Mouse (Mus musculus) monocyte, adult 5-6 weeks (primary cell): ENCODE results near the gene Gata2. TPM values are rescaled to one million over a fixed set of nuclear protein-coding genes. Genes with fewer than 3 reads are reported as not detected.

Experiments used
- ATAC-seq: fragments of 153-309, 156-312 bp; replicated peaks from 2 replicates; pipeline ENCODE4 v1.8.0; 2017; ENCODE audit warnings: mild to moderate bottlenecking; ENCODE audit not compliant: low TSS enrichment, insufficient number of reproducible peaks, severe bottlenecking, poor library complexity, low FRiP score
- total RNA-seq: library from RNA; stranded (forward); fragments of 200-1000, 200-491, 200-594 nt; gene quantifications from 3 replicates; pipeline ENCODE4 v1.2.3, GENCODE M21; 2017

Gene Gata2
- total RNA-seq, 1 experiment from 2014 or later, result 30.8 TPM

DNA sequence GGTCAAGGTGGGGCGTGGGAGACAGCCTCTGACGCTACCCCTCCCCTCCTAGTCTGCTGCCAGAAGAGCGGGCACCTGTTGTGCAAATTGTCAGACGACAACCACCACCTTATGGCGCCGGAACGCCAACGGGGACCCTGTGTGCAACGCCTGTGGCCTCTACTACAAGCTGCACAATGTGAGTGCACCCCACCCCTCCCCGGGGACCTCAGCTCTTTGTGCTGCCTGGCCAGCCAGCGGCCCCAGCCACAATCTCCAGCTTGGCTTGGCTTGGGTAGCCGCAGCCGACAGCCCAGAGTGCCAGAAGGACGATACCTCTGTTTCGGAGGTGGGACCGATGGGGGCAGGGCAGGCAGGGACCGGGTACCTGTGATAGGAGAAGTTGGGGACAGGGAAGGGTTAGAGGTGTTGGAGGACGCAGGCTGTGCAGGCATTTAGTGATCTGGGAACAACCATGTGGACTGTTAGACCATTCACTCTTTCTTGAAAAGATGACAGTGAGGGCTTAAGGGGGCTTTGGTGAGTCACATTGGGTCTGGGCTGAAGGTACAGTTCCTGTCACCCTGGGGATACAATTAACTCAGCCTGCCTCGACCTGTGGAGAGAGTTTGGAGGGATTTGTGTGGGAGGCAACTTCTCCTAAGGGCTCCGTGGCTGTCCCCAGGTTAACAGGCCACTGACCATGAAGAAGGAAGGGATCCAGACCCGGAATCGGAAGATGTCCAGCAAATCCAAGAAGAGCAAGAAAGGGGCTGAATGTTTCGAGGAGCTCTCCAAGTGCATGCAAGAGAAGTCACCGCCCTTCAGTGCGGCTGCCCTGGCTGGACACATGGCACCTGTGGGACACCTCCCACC is 11.1 kb downstream of the Gata2 start:
- ATAC-seq, result no peak

DNA sequence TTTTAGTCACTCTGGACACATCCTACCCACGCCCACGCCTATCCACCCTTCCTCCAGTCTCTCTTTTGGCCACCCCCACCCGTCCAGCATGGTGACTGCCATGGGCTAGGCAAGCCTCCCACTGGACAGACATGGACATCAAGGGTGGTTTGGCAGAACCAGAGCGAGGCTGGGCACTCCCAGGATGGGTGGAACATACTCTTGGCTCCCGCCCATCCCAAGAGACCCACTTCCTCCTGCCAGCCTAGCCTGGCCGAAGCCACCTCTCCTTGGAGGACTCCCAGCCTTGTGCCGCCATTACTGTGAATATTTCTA is 11.7 kb downstream of the Gata2 start:
- no peak for ATAC-seq

DNA sequence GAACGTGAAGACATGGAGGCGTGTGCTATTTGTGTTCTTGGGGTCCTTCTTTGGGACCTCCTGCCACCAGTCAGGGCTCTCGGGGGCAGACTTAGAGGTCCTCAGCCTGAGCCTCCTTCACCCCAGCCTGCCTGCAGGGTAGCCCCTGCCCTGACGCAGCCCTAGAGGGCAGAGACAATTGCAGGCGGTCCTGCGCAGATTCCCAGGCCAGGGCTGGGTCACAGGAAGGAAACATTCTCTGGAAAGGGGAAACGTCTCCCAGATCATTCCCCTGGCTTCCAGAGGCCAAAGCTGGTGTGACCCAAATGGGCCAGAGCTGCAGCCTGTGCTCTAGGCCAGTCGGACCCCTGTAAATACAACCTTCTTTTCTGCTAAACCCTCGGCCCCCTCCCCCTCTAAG is 12.2 kb downstream of the Gata2 start:
- ATAC-seq, result no peak

DNA sequence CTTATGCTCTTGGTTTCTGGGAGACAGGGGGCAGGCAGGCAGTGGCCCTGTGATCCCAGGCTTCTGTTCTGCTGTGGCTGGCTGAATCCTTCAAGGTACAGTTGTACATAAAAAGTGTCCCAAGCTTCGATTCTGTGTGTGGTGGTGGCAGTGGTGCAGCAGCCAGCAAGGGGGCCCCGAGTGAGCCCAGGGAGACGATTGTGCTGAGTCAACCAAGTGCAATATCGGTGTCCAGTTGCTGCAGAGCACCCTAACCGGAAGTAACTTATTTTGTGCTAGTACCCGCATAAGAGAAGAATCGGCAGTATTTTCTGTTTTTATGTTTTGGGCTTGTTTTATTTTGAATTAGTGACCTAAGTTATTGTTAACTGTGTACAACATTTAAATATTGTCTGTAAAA is 12.9 kb downstream of the Gata2 start:
- no peak for ATAC-seq

DNA sequence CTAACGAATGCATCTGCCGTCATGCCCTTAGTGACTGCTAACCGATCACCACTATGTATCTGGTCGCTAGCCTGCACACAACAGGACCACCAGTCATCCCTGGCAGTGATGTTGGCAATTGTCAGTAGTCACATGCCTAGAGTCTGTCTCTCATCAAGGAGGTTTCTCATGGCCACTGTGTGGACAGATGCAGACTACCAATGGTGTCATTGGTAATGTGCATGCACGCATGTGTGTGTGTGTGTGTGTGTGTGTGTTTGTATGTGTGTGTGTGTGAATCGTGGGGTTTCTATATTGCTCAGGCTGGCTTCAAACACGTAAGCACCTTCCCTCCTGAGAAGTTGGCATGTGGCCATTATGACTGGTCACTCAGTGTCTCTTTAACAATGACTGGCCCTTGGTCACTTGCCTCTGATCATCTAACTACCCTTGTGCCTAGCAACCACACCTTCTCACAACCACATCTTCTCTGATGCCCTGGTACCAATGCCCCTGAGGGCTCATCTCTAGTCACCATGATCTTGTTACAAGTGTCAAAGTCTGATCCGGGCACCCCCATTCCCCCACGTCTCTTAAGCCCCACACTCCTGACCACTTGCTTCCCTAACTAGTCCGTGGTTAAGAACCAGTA is 13.8 kb downstream of the Gata2 start:
- no peak for ATAC-seq

DNA sequence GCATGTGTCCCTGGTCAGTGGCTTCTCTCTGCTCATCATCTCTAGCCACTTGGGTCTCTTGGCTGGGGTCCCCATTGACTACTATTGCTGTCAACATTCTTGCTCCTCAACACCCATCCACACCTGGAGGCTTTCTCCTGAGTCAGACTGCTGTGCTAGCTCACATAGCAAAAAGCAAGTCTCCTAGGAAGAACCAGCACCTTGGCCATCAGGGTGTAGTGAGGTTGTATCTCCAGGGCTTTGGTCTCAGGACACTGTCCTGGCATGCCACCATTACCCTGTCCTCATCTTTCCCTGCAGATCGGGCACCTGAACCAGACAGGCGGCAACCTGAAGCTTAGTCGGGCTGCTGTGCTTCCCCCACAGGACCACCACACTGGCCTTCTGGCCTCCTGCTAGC is 14.6 kb downstream of the Gata2 start:
- no peak for ATAC-seq

DNA sequence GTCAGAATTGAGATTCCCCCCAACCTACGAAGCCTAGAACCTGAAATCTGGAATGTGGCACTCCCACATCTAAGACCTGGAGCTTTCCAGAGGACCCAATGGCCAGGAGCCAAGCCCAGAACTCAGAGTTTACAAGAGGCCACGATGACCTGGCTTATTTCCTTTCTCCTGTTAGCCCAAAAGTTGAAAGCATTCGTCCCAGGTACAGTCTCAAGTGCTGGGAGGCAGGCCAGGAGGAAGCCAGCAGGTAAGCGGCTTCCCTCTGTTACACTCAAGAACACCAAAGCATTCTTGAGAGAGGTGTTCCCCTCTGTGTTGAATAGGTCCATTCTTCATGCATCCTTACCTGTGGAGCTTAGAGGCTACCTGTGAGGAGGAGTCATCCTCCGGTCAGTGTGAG is 15.8 kb downstream of the Gata2 start:
- no peak for ATAC-seq

DNA sequence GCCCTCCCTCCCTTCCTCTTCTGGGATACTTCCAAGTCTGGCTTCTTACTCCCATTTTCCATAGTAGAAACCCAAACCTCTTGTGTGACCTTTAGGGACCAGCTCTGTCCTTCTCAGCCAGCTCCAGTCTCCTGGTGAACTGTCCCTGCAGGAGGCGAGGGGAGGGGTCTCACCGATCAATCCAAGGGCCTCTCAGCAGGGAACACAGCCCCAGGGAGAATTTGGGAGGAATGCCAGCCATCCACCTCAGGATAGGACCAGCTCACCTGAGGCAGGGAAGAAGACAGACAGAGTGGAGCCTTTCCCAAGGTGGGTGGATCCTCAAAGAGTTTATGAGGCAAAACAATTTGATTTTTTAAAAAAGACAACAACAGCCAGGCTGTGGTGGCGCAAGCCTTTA is 16.5 kb downstream of the Gata2 start:
- ATAC-seq, result no peak

DNA sequence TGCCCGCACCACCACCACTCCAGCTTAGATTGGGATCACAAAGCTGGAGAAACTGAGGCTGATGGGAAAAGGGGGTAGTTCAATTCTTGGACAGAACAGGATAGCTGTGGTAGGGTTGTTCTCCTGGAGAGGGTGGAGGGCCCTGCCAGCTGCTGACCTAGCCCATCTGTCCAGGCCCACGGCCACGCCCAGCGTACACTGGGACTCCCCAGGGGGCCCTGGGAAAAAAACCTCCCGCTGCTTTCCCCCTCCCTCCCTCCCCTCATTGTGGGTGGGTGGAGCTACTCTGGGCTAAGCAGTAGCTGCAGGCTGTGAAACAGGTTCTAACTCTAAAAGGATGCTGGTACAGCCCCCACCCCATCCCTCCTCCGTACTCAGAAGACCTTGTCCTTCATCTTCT is 22.1 kb downstream of the Gata2 start:
- no peak for ATAC-seq

DNA sequence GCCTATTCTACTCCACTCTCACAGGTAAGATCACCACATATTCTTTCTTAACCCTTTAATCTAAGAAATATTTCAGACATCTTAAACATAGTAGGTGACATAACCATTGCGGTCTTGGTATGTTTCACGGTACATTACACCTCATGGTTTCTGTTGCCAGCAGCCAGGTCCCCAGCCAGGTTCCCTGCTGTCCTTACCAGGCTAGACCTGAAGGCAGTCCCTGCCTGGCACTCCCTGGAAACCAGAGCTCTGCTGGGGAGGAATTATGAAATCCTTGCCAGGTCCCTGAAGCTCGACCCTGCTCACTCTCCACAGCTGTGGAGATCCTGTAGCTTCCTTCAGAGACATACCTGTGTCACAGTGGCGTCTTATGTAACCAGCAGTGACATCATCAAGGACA is 22.5 kb downstream of the Gata2 start:
- no peak for ATAC-seq

DNA sequence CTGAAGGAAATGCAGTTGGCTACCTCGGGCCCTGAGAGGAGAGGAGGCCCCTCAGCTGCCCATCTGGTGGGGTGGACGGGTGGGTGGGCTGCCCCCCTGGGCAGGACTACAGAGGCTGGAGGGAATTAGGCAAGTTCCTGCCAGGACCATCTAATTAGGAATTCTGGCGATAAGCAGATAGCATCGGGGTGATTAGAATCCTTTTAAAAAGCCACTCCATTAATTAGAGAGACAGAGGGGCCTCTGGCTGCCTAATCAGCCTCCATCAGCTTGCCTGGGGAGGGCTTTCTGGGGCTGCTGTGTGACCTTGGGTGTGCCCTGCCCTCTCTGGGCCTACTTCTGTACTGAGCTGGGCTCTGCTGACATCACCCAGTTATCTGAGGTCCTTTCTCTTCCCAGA is 25.4 kb downstream of the Gata2 start:
- ATAC-seq, result no peak

DNA sequence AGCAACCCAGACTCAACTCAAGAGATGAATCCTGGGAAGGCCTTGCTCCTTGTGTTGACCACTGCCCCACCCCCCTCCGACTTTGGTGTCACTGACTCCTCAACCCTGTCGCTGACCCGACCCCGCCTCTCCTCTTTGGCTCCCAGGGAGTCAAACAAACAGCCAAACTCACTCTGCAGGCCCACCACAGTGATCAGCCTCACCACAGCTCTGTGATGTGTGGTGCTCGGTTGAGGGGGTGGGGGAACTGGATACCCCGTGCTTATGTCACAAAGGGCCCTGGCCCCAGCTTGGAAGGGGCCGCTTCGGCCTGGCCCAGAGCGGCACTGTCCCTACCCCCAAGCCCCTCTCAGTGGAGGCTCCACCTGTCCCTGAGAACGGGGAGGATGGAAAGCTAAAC is 28.3 kb downstream of the Gata2 start, which contains the start of gene Dnajb8:
TSS of gene Dnajb8 (plus strand) at position 301 of the 400 bp plus-strand sequence.
- ATAC-seq, result no peak

DNA sequence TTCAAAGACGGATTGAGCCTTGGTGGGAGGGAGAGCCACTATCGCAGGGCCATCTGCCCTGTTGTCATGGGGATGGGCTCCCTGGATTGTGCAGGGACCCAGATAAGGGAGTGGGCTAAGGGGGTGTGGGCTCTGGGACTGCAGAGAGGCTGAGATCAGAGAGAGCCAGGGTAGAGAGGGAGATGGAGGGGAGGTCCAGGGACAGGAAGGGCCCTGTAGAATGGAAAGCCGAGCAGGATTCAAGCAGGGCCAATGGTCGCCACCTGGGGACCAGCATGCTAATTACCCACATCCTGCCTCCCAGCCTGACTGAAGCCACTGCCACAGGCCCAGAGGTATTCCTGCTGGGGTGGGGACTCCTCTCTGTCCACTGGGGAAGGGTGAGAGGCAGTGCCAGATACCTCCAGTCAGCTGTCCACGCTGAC is 32.9 kb downstream of the Gata2 start:
- ATAC-seq, result no peak

DNA sequence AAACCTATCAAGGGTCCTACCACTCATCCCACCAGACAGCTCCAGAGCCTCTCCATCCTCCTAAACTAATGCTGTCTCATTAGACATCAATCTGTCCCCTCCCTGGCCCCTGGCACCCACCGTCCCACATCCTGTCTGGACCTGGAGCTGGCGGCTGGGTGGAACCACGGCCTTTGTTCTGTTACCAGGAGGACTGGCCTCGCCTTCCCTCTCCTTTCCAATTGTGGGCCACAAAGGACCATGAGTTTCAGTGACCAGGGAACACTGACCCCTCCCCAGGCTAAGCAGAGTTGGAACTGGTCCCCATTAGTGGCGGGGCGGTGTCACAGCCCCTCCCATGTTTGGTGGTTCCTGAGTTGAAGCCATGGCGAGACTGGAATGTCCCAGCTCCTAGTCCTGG is 33.8 kb downstream of the Gata2 start:
- no peak for ATAC-seq

DNA sequence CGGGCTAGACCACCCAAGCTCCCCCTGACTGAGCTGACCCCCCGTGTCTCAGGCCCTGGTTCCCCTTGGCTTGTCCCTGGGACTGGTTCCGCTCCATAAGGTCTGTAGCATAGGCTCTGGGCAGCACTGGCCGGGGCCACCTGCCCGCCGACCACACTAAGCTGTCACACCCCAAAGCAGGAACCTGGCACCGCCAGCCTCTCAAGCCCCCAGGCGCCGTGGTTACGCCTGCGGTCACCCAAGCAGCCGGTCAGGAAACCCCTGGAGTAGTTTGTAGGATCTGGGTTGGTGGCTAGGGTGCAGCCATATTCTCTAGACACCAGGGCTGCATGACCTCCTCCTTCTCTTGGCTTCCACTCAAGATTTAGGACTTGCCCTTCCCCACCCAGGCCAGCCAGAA is 35.5 kb downstream of the Gata2 start:
- ATAC-seq, result no peak

DNA sequence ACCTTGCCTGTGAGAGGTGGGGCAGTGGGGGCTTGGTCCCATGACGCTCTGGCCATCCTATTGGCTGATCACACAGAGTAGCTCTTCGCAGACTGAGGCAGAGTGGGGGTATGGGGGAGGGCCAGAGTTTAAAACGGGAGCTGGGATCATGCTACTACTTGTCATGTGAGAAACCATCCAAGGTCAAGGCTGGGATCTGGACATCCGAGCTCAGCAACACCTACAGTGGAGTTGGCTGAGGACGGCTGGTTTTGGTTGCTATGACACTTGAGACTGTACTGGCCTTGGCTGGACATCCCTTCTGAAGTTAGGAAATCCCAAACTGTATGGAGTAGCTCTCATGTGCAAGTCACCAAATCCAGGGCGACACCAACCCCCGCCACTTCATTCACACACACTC is 38.1 kb downstream of the Gata2 start:
- no peak for ATAC-seq

DNA sequence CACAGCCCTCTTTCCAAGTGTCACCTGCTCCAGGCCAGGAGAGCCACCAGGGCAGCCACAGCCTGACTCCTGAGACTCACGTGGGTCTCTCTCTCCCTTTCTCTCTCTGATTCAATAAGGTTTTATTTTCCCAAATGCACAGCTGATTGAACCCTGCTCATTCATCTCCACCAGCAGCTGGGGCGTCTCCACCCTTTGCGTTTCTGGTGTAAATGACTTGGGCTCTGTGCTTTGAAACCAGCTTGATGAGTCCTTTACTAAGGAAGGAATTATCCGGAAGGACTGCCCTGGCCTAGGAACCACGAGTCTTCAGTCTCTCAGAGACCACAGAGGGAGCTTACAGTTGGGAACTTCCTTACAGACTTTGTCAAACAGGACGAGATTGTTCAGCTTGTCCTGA is 38.5 kb downstream of the Gata2 start:
- no peak for ATAC-seq

DNA sequence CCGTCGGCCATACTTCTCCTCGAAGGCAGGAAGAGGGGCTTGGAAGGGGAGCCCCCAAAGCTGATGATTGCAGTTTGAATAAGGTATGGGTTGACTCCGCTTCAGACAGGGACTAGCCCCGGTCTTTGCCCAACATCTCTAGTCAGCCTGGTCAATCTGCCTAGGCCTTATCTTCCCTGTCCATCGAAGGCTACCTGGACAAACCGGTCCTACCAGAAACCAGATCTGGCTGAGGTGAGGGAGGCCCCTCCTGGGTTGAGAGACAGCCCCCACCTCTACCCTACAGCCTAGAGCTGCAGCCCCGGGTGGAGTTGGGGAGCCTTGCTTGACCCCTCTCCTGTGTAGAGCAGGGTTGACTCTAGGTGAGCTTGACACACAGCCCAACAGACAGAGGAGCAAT is 40.3 kb downstream of the Gata2 start:
- no peak for ATAC-seq

DNA sequence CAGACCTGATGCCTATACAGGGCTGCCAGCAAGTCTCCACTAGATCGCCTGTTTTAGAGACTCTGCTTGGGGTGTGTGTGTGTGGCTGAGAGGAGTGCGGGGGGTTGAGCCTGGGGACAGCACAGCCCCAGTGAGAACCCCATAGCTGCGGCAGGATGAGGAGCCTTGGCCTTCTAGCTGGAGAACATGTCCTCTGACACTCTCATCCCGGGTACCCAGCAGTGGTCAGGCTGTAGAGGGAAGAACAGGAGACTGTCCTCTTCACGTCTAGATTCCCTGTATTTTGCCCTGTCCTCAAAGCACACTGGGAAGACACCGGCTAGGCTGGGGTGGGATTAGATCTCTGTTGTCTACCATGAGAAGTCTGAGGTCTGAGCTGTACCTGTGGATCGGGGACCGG is 41.8 kb downstream of the Gata2 start:
- ATAC-seq, result no peak

DNA sequence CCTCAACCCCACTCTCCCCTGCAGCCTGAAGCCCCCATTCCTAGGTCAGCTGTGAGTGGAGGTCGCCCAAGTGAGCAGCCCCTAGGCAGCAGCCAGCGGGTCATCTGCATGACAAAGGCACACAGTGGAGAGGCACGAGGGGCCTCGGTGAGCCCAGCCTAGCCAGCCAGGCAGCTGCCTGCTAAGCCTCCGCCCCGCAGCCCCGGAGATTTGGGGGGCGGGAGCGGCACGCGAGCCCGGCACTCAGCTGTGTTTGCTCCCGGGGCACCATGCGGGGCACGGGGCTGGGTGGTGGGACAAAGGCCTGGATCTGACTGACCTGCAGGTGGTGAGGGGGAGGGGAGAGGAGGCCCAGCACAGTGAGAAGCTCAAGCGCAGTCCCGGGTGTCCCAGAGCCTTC is 42.3 kb downstream of the Gata2 start:
- ATAC-seq, result no peak

DNA sequence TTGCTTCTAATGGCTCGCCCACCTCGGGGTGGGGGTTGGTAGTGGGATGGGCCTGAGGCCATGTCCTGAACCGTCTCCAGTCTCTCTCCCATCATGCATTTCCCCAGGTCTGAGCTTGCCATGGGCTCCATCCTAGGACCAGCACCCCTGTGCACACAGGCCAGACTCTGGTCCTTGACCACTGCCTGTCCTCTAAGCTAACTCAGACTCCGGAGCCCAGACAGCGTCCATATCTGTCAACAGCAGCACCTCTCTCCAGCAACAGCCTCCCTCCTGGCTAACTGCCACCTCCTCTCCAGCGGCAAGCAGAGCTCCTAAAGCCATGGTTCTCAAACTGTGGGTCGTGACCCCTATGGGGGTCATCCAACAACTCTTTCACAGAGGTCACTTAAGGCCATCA is 42.8 kb downstream of the Gata2 start:
- ATAC-seq, result no peak
